Mouse (Mus musculus) limb, embryonic 14.5 days (tissue): ENCODE measurements around the gene Tshz2. TPM values are rescaled to one million over a fixed set of nuclear protein-coding genes. Genes with fewer than 3 reads are reported as not detected.

Experiments
- ATAC-seq: fragments of 200-750 bp; cut with Nextera tagmentation; 2 replicates; pipeline ENCODE4 v1.8.0; 2017; ENCODE audit warnings: low read depth, moderate number of reproducible peaks, moderate TSS enrichment; ENCODE audit not compliant: low FRiP score
- DNase-seq: peaks from one replicate; pipeline ENCODE4 v3.0.0-alpha.2; 2015; ENCODE audit warnings: low spot score
- H3K27ac ChIP-seq: fragments of 300-500 bp; sonication (generic); replicated peaks from 2 replicates; pipeline ENCODE4 v1.5.1; 2014; ENCODE audit warnings: low read depth, mild to moderate bottlenecking, low read length, moderate library complexity, mixed read lengths
- H3K27me3 ChIP-seq: fragments of 300-500 bp; sonication (generic); 2 replicates; pipeline ENCODE4 v1.6.1; 2014; ENCODE audit warnings: low read length, mixed read lengths; ENCODE audit not compliant: control insufficient read depth, insufficient read depth
- H3K36me3 ChIP-seq: fragments of 300-500 bp; sonication (generic); 2 replicates; pipeline ENCODE4 v1.6.1; 2014; ENCODE audit warnings: mild to moderate bottlenecking, low read length, moderate library complexity, mixed read lengths; ENCODE audit not compliant: control insufficient read depth, insufficient read depth
- H3K4me1 ChIP-seq: fragments of 300-500 bp; sonication (generic); 2 replicates; pipeline ENCODE4 v1.6.1; 2014; ENCODE audit warnings: antibody characterized with exemption, low read length, mixed read lengths; ENCODE audit not compliant: control insufficient read depth, insufficient read depth
- H3K4me2 ChIP-seq: fragments of 300-500 bp; sonication (generic); replicated peaks from 2 replicates; pipeline ENCODE4 v1.6.1; 2014; ENCODE audit warnings: low read depth, mild to moderate bottlenecking, low read length, moderate library complexity; ENCODE audit not compliant: severe bottlenecking
- H3K4me3 ChIP-seq: fragments of 300-500 bp; sonication (generic); replicated peaks from 2 replicates; pipeline ENCODE4 v1.5.1; 2014; ENCODE audit warnings: low read length
- H3K9ac ChIP-seq: fragments of 300-500 bp; sonication (generic); 2 replicates; pipeline ENCODE4 v1.6.1; 2014; ENCODE audit warnings: mild to moderate bottlenecking, low read depth, low read length, moderate library complexity; ENCODE audit not compliant: severe bottlenecking
- H3K9me3 ChIP-seq: fragments of 300-500 bp; sonication (generic); 2 replicates; pipeline ENCODE4 v1.6.1; 2016; ENCODE audit warnings: low read length; ENCODE audit not compliant: control insufficient read depth
- POLR2A ChIP-seq: fragments of 200-500 bp; IDR thresholded peaks from 2 replicates; pipeline ENCODE4 v1.8.0; 2012; ENCODE audit warnings: inconsistent platforms, mild to moderate bottlenecking, moderate library complexity, borderline replicate concordance; ENCODE audit not compliant: insufficient read depth, insufficient read length; ENCODE audit errors: extremely low read depth
- WGBS: fragments of 180-500 bp; shearing (Covaris S2); extraction: QIAGEN DNeasy Blood & Tissue Kit; methylation state at CpG from one replicate; pipeline ENCODE4 v1.1.7; 2014; 5-methylcytosine and 5-hydroxymethylcytosine counted together
- polyA plus RNA-seq, 2 experiments: library from polyadenylated mRNA; depleted of rRNA in 1 of 2; stranded (reverse) in 1 of 2; unstranded in 1 of 2; fragments of >200 nt; fragmentation: Nextera tagmentation in 1 of 2; extraction: Ambion mirVana in 1 of 2; gene quantifications; 2 replicates each; pipeline versions ENCODE4 v1.2.1 to v1.2.3; 2012 to 2014

Gene Tshz2
- polyA plus RNA-seq, 2 experiments = 7.3 to 29.2 TPM

- no peak for ATAC-seq
- no peaks in the 10 kb centered on the region for H3K4me1 ChIP-seq
- no peak overlapping the region for H3K4me3 ChIP-seq
- H3K27ac ChIP-seq = no peak overlapping the region
- no peak overlapping the region for H3K4me2 ChIP-seq
- TF ChIP-seq POLR2A = no peak
- DNase-seq = no peak
- H3K9ac ChIP-seq = no peak overlapping the region
- H3K27me3 ChIP-seq = no peaks in the 10 kb centered on the region
- no peaks in the 10 kb centered on the region for H3K36me3 ChIP-seq
- H3K9me3 ChIP-seq = no peaks in the 10 kb centered on the region
- WGBS = 80% methylated on average over 8 of the region's 8 CpGs
Measured at GRCm38 (mm10) chr2:169871436-169872060, 238.7 kb downstream of the Tshz2 start.

- Histone ChIP-seq H3K4me3 (no peak overlapping the region), H3K36me3 (no peaks in the 10 kb centered on the region), H3K27ac (no peak overlapping the region), H3K4me2 (no peak overlapping the region), H3K27me3 (no peaks in the 10 kb centered on the region), H3K9ac (no peak overlapping the region), H3K9me3 (no peaks in the 10 kb centered on the region), H3K4me1 (no peaks in the 10 kb centered on the region)
- 83% methylated on average over 16 of the region's 16 CpGs for WGBS
- DNase-seq (no peak), ATAC-seq (no peak)
- no peak for TF ChIP-seq POLR2A
Measured at GRCm38 (mm10) chr2:169873442-169873841, 240.6 kb downstream of the Tshz2 start.

GRCm38 (mm10) chr2:169887921-169888320, 255.1 kb downstream of the Tshz2 start:
- TF ChIP-seq POLR2A = no peak
- Histone ChIP-seq H3K36me3 (peaks cover 15% of the 10 kb centered on the region; the same call in 1 of the 2 replicates), H3K9me3 (no peaks in the 10 kb centered on the region), H3K27me3 (no peaks in the 10 kb centered on the region), H3K27ac (no peak overlapping the region), H3K4me3 (no peak overlapping the region), H3K9ac (no peak overlapping the region), H3K4me1 (no peaks in the 10 kb centered on the region), H3K4me2 (no peak overlapping the region)
- WGBS = 85% methylated on average over 9 of the region's 9 CpGs
- ATAC-seq (no peak), DNase-seq (no peak)

GRCm38 (mm10) chr2:169892441-169893038, 259.7 kb downstream of the Tshz2 start:
- Histone ChIP-seq H3K27me3 (no peaks in the 10 kb centered on the region), H3K36me3 (no peaks in the 10 kb centered on the region), H3K9ac (no peak overlapping the region), H3K27ac (no peak overlapping the region), H3K4me3 (no peak overlapping the region), H3K4me1 (no peaks in the 10 kb centered on the region), H3K9me3 (no peaks in the 10 kb centered on the region), H3K4me2 (no peak overlapping the region)
- TF ChIP-seq POLR2A = no peak
- 41% methylated on average over 14 of the region's 14 CpGs for WGBS
- no peak for DNase-seq
- ATAC-seq = no peak

- Histone ChIP-seq H3K36me3 (no peaks in the 10 kb centered on the region), H3K27me3 (no peaks in the 10 kb centered on the region; the same call in 1 of the 2 replicates), H3K4me3 (no peak overlapping the region), H3K4me1 (peaks cover 7% of the 10 kb centered on the region), H3K4me2 (no peak overlapping the region), H3K9ac (no peak overlapping the region), H3K9me3 (no peaks in the 10 kb centered on the region; the same call in 1 of the 2 replicates), H3K27ac (no peak overlapping the region)
- no peak for DNase-seq
- TF ChIP-seq POLR2A = no peak
- 84% methylated on average over 7 of the region's 7 CpGs for WGBS
- no peak for ATAC-seq
Measured at GRCm38 (mm10) chr2:169902896-169903295, 270.1 kb downstream of the Tshz2 start.
